Mouse (Mus musculus): ENCODE measurements around the gene Tnrc6b.

- TF ChIP-seq POLR2A (IDR thresholded peaks at IDR 0.05; ENCODE audit: borderline replicate concordance, control insufficient read depth, low read depth, low read length) (no peak), CTCF (IDR thresholded peaks at IDR 0.05; ENCODE audit: control insufficient read depth, insufficient read depth, low read length) (no peak)
These were observed 225.6 kb downstream of the Tnrc6b start for GRCm38 (mm10) chr15:80936686-80937085.

All from bone marrow, adult 2 months (tissue).